Mouse (Mus musculus) CH12.LX (cell line): ENCODE data around the gene Med24.

ENCODE experiments used
- CTCF ChIP-seq, 2 experiments: IDR thresholded peaks in 1 of 2; conservative IDR thresholded peaks in 1 of 2; 2 replicates each; pipeline ENCODE4 v1.5.1; 2011 to 2012; ENCODE audit warnings: low read depth in 2 of 2, low read length in 2 of 2, improper control_type of control experiment in 1 of 2, inconsistent platforms in 1 of 2, mild to moderate bottlenecking in 1 of 2, moderate library complexity in 1 of 2
- ELF1 ChIP-seq: IDR thresholded peaks from 2 replicates; pipeline ENCODE4 v1.6.1; 2014; ENCODE audit warnings: low read depth, mild to moderate bottlenecking, inconsistent platforms, low read length, improper control_type of control experiment
- EP300 ChIP-seq: IDR thresholded peaks from 2 replicates; pipeline ENCODE4 v1.6.1; 2011; ENCODE audit warnings: low read length, improper control_type of control experiment
- ETS1 ChIP-seq: conservative IDR thresholded peaks from 2 replicates; pipeline ENCODE4 v1.6.1; 2012; ENCODE audit warnings: low read depth, mild to moderate bottlenecking, inconsistent platforms, low read length, improper control_type of control experiment, moderate library complexity
- KAT2A ChIP-seq: IDR thresholded peaks from 2 replicates; pipeline ENCODE4 v1.6.1; 2012; ENCODE audit warnings: low read length, improper control_type of control experiment, inconsistent platforms; ENCODE audit not compliant: insufficient replicate concordance
- MAX ChIP-seq: IDR thresholded peaks from 2 replicates; pipeline ENCODE4 v1.6.1; 2011; ENCODE audit warnings: low read length, improper control_type of control experiment
- MEF2A ChIP-seq: IDR thresholded peaks from 2 replicates; pipeline ENCODE4 v1.6.1; 2014; ENCODE audit warnings: low read depth, mild to moderate bottlenecking, inconsistent platforms, low read length, improper control_type of control experiment, borderline replicate concordance
- NRF1 ChIP-seq: IDR thresholded peaks from 2 replicates; pipeline ENCODE4 v1.6.1; 2014; ENCODE audit warnings: low read depth, mild to moderate bottlenecking, inconsistent platforms, low read length, improper control_type of control experiment, moderate library complexity
- POLR2A ChIP-seq: IDR thresholded peaks from 2 replicates; pipeline ENCODE4 v1.6.1; 2011; ENCODE audit warnings: low read depth, mild to moderate bottlenecking, improper control_type of control experiment, low read length
- POLR2AphosphoS2 ChIP-seq: IDR thresholded peaks from 2 replicates; pipeline ENCODE4 v1.6.1; 2011; ENCODE audit warnings: low read depth, low read length, improper control_type of control experiment
- SMC3 ChIP-seq: IDR thresholded peaks from 2 replicates; pipeline ENCODE4 v1.6.1; 2011; ENCODE audit warnings: low read depth, low read length, improper control_type of control experiment
- USF1 ChIP-seq: IDR thresholded peaks from 2 replicates; pipeline ENCODE4 v1.6.1; 2014; ENCODE audit warnings: low read depth, mild to moderate bottlenecking, inconsistent platforms, low read length, improper control_type of control experiment
- ZMIZ1 ChIP-seq: IDR thresholded peaks from 2 replicates; pipeline ENCODE4 v1.6.1; 2012; ENCODE audit warnings: low read depth, mild to moderate bottlenecking, inconsistent platforms, low read length, improper control_type of control experiment

GRCm38 (mm10) chr11:98711046-98711434, 18.2 kb downstream of the Med24 start:
- TF ChIP-seq CTCF (conservative IDR thresholded peaks at IDR 0.05 in 1 of 2, IDR thresholded peaks at IDR 0.05 in 1 of 2; ENCODE audit: low read depth in 2 of 2, low read length in 2 of 2) = no peak
- no peak for TF ChIP-seq EP300
- TF ChIP-seq NRF1 = no peak
- no peak for TF ChIP-seq POLR2A
- no peak for TF ChIP-seq SMC3
- TF ChIP-seq MAX = no peak
- TF ChIP-seq MEF2A = no peak
- TF ChIP-seq USF1 = no peak
- no peak for TF ChIP-seq ELF1
- no peak for TF ChIP-seq POLR2AphosphoS2
- TF ChIP-seq ZMIZ1 = no peak
- no peak for TF ChIP-seq ETS1
- TF ChIP-seq KAT2A = no peak
